Mouse (Mus musculus) testis, postnatal 14 days (tissue): ENCODE data around the gene Nelfa.
"Not testable (repeated sequence)": the region's sequence is repeated elsewhere in the genome, so short reads cannot be mapped to it uniquely, and the experiment has no call there.

Source experiments
- DNase-seq: peaks from one replicate; pipeline ENCODE4 v3.0.0; 2021; ENCODE audit warnings: low spot score

Nelfa gene

GRCm38 (mm10) chr5:33919466-33919865 is 16.7 kb downstream of the Nelfa start:
- DNase-seq = no peak

GRCm38 (mm10) chr5:33916616-33917015 is 19.6 kb downstream of the Nelfa start:
- DNase-seq = not testable (repeated sequence)

- not testable (repeated sequence) for DNase-seq
Measured at GRCm38 (mm10) chr5:33915031-33915430, 21.2 kb downstream of the Nelfa start.

- no peak for DNase-seq
Measured at GRCm38 (mm10) chr5:33903176-33903575, 33.0 kb downstream of the Nelfa start.

GRCm38 (mm10) chr5:33902696-33903095 is 33.5 kb downstream of the Nelfa start:
- no peak for DNase-seq

- DNase-seq = no peak
Measured at GRCm38 (mm10) chr5:33901278-33901677, 34.9 kb downstream of the Nelfa start.

GRCm38 (mm10) chr5:33900701-33901263 is 35.4 kb downstream of the Nelfa start:
- no peak for DNase-seq

GRCm38 (mm10) chr5:33900101-33900500 is 36.1 kb downstream of the Nelfa start:
- no peak for DNase-seq

- no peak for DNase-seq
Measured at GRCm38 (mm10) chr5:33899245-33899644, 37.0 kb downstream of the Nelfa start.

- DNase-seq = no peak
Measured at GRCm38 (mm10) chr5:33898671-33899070, 37.5 kb downstream of the Nelfa start.

GRCm38 (mm10) chr5:33897158-33897557 is 39.1 kb downstream of the Nelfa start:
- no peak for DNase-seq

GRCm38 (mm10) chr5:33895116-33895515 is 41.1 kb downstream of the Nelfa start:
- DNase-seq = no peak

GRCm38 (mm10) chr5:33893406-33893805 is 42.8 kb downstream of the Nelfa start:
- DNase-seq = no peak

GRCm38 (mm10) chr5:33881118-33881517 is 55.1 kb downstream of the Nelfa start:
- DNase-seq = no peak

- no peak for DNase-seq
Measured at GRCm38 (mm10) chr5:33875472-33875871, 60.7 kb downstream of the Nelfa start.

GRCm38 (mm10) chr5:33857693-33858092 is 78.5 kb downstream of the Nelfa start:
- DNase-seq = no peak

GRCm38 (mm10) chr5:33854019-33854418 is 82.2 kb downstream of the Nelfa start:
- no peak for DNase-seq

- no peak for DNase-seq
Measured at GRCm38 (mm10) chr5:33853086-33853485, 83.1 kb downstream of the Nelfa start.

- no peak for DNase-seq
Measured at GRCm38 (mm10) chr5:33851466-33851865, 84.7 kb downstream of the Nelfa start.
